Mouse (Mus musculus): Measurements from ENCODE around the gene Tarm1.

GRCm38 (mm10) chr7:3463306-3463705 is 39.1 kb downstream of the Tarm1 start:
- TF ChIP-seq POLR2A (IDR thresholded peaks at IDR 0.05; ENCODE audit: borderline replicate concordance, extremely low read depth, low read depth, low read length) (no peak), CTCF (IDR thresholded peaks at IDR 0.05; ENCODE audit: insufficient read depth, low read length) (no peak)
